Mouse (Mus musculus) retina, embryonic 14.5 days (tissue): ENCODE results near the gene Ggact.

Source experiments
- DNase-seq: peaks from one replicate; pipeline ENCODE4 v3.0.0-alpha.2; 2015; ENCODE audit warnings: low spot score

Gene Ggact

DNA sequence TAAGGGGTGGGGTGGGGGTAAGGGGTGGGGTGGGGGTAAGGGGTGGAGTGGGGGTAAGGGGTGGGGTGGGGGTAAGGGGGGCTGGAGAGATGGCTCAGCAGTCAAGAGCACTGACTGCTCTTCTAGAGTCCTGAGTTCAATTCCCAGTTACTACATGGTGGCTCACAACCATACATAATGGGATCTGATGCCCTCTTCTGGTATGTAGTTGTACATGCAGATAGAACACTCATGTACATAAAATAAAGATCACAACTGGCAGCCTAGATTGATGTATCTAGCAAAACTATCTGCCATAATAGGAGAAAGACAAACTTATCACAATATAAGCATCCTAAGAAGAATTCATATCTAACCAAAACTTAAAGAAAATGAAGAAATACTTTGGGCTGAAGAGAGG lies 15.0 kb downstream of the Ggact start:
- DNase-seq = no peak

DNA sequence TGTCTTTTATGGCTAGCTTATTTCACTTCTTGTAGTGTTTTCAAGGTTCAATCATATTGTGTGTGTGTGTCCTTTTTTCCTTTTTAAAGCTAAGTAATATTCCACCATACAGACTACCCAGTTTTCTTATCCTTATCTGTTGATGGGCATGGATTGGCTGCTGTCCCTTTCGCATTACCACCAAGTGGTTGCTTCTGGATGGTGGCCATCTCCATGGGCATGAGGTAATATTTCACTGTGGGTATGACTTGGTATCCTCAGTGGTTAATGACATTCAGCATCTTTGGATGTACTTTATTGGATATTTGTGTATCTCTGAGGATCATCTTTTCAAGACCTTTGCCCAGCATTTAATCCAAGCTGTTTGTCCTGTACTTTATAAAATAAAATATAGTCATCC lies 17.5 kb downstream of the Ggact start:
- no peak for DNase-seq

DNA sequence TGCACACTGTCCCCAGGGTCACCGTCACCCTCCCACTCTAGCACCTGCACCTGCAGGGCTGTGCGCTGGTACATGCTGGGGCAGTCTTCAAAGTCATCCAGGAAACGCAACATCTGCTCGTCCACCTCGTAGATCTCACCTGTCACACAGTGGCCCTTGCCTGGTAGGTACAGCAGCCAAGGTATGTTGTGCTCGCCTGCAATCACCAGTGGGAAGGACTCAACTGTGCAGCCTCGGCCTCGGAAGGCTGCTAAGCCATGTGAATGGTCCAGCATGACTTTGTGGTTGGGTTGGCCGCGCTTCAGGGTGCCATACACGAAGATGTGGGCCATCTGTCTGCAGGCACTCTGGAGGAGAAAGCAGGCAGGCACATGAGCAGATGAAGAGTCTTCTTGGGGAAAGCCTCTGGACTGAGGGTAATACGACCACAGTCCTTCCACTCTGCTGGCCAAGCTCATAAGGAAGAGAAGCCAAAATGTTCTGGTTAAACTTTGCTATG lies 22.0 kb downstream of the Ggact start:
- no peak for DNase-seq

DNA sequence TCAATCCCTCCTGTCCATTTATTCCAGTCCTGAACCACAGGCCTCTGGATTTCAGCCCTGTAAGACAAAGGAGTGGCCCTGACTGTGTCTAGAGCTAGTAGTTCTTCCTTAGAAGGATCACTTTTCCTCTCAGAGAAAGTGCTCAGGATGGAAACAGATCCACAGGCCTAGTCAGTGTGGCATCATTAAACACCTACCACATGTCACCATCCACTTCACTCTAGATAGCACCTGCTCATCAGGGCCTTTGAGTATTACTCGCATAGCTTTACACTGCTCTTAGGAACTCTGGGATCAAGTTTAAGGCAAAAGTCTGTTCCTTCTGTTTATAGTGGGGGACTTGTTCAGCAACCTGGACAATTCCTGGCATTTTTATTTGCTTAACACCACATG lies 25.1 kb downstream of the Ggact start:
- no peak for DNase-seq

DNA sequence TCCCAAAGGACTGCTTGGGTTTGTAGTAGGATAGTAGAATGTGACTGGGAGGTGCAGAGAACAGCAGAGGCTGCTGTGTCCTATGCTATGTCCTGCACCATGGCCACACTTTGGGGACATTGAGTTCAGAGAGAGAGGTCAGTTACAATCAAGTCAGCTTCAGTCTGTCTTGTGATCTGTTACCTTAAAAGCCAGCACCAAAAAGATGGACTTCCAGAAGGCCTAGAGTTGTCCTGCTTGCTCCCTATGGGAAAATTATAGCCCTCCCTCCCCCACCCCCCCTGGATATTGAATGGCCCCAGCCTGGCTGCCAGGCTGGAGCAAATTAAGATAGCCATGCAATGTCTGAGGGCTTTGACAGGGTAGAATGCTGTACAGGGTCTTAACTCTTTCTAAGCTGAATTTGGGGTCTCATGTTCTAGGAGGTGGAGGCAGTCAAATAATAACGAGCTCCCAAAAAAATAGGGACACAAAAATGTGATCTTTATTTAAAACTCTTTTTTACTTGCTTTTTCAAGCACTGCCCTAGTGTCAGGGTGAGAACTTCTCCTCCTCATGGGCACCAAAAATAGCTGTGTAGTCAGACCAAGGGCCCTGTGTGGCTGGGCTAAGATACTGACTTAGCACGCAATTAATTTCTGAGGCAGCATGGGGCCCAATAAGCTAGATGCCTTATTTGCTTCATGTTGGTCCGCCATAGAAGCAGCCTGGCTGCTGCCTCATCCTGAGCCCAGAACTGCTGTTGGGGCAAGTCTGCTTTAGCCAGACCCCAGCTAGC lies 25.7 kb downstream of the Ggact start:
- DNase-seq = no peak

DNA sequence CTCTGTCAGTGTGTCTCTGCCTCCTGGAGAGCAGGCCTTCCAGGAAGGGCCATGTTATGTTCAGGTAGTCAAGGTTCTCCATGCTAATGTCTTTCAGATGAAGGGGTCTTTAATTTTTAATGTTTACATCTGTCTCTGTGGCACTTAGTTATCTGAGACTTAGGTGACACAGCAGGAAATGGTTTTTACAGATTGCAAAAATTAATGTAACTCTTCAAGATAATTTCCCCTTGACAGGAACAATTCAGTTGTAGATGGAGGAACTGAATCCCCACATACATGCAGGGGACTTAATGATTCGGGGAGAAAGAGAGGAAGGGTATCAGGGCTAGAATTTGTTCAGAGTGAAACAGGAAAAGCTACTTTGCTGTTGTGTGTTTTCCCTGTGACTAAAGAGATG lies 26.3 kb downstream of the Ggact start:
- no peak for DNase-seq

DNA sequence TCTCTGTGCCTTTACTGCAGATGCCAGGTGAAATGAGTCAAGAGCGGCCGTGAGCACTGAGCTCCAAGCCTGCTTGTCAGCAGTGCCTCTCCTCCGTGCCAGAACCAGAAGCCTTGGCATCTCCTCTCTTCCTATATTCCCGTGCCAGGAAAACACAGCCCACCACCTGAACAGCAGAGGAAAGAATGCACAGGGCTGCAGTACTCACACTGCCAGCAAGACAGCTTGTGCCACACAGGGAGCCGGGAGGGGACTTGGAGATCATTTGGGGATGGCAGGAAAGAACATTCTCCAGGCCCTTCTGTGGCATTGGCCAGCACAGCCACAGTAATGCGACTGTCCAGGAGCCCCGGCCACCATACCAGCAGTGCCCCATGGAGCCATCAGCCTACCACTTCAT lies 27.7 kb downstream of the Ggact start:
- DNase-seq = no peak

DNA sequence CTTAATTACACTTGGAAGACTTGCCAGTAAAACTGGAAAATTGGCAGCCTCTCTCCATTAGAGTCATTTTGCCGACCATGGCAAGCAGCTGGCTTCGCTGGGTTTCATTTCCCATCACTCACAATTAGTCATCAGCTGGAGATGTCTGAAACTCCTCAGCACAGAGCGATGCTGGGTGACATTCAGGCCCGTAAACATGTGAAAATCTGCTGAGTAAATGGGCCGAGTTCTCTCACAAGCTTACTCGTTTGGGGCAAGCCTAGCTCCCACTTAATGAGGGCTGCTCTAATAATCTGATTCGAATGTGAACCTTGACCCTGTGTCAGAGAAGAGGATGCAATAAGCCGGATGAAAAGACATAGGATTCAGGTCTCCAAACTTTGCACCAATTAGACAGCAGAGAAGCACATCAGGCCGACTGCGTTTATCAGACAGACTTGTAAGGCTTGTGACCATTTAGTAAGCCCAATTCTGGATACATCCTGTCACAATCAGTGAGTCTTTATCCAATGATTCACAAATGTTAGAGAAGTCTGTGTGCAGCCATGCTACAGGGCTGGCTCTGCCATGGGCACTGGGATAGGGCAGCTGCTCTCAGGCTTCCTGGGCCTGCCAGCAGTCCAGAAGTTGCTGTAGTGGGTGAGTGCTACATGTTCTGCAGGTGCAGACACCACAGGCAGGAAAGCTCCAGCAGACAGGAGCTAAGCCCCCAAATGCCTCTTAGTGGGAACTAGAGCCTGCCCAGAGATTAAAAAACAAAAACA lies 29.6 kb downstream of the Ggact start:
- peak; percentile 90 for DNase-seq

DNA sequence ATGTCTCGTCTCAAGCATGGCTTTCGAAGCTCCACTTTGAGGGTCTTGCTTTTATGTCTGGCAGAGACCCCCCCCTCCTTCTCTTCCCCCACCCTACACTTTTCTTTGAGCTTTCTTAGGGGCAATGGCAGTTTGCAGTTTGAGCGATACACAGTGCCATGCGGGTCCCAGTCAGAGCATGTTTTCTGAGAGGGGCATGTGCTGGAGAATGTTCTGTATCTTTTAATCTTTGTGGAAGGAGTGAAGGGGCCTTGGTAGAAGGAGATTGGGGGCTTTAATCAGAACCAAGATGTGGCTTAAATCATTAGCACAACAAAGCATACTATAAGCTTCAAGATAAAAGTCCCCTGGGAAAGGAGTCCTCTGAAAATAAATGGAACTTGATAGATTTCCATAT lies 30.1 kb downstream of the Ggact start:
- no peak for DNase-seq

DNA sequence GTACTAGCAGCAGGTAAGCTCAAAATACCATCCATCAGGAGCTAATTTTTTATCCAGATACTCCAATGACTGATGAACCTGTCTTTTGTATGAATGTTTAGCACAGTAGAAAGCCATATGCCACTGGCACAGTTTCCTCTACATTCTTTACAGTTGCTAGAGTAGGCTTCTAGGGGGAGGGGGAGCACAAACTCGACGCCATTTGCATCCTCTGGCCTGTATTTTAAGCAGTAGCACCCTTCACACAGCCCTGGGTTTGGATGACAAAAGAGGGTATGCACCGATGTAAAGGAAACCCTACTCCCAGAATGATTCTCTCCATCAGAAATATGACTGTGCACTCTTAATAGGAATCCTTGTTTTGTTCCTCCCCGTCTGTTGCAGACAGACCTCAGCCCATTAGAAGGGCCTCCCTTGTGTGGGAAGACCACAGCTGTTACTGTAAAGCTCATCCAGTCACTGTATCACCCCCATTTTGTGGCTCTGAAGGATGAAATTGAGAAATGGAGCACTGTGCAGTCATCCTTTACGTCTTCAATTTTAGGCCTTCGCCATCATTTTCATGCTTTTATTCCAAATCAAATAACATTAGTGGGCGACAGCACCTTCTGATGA lies 30.7 kb downstream of the Ggact start:
- DNase-seq = peak; percentile 59

DNA sequence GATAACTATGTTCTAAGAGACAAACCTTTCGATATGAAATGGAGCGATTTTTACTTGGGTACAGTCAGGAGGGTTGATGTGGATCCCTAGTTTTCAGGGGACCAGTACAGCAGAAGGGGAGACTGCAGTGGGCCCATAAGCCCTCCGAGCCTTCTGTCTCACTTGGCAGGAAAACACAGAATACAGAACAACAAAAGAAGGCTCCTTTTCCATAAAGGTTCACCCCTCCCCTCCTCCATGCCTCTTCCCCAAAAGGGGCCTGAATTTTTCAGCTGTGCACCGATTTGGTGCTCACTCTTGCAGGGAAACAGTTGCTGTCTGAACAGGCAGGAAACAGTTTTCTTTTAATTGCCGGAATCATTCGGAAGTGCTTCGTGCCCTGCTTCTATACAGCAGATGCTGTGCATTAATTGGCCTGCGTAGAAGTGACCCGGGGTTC lies 31.3 kb downstream of the Ggact start:
- DNase-seq = peak; percentile 62

DNA sequence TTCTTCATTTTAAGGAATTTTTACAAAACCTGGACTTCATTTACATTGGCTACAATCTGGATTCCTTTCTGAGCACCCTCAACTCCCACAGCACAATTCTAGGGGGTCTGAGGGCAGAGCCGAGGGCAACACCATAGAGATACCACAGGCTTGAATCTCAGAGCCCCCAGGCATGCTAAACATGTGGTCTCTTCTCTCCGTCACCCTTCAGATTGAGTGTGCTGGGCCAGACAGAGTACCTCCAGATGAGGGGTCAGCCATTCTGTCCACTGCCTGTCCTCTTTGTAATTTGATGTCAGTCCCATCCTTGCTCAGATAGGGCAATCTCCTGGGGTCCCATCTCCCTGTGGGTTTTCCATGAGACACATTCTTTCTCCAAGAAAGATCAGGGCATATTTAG lies 31.9 kb downstream of the Ggact start:
- no peak for DNase-seq

DNA sequence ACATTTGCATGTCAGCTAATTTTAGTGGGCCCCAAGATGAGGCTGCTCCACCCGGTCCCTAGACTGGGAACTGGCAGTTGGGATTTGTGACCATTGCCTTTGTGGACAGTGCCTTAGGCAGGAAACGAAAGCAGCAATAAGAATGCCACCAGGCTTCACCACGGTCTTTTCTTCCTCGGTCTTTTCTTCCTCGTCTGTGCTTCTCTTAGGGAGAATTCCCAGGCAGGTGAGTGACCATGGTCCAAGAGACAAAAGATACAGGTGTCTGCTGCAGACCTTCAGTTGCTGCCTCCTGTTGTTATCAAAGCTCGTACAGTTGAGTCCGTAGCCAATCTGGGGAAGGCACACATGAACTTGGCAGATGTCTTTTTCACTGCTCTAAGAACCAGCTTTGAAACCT lies 33.3 kb downstream of the Ggact start:
- DNase-seq = no peak

DNA sequence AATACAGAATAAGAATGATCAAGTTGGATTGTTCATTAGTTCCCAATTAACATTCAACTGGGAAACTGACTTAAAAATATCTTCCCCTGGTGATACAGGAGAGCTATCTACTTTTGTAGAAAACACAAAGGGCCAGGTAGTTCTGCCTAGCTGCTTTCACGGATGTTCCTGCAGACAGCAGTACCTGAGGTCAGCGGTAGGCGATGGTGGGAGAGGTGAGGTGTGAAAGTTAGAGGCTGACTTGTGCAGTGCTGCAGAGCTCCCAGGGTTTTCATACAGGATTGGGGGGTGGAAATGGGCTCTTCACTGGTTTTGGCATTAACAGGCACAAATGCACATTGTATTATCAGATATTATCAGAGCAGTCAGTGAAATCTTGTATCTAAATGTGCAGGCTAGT lies 35.8 kb downstream of the Ggact start:
- DNase-seq = no peak

DNA sequence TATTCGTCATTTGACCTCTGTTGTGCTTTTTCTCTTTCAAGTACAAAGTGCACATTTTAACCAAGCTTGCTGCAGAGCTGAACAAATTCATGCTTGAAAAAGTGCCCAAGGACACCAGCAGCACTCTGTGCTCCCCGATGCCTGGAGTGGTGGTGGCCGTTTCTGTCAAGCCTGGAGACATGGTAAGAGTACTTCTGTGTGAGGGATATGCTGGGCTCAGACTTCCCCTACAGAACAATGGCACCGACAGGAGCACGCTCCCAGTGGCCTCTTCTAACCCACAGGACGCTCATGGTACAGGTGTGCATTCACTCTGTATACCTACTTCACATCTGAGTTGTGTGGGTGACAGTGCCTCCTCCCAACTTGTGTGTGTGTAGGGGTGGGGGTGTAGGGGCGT lies 36.8 kb downstream of the Ggact start:
- DNase-seq = no peak

DNA sequence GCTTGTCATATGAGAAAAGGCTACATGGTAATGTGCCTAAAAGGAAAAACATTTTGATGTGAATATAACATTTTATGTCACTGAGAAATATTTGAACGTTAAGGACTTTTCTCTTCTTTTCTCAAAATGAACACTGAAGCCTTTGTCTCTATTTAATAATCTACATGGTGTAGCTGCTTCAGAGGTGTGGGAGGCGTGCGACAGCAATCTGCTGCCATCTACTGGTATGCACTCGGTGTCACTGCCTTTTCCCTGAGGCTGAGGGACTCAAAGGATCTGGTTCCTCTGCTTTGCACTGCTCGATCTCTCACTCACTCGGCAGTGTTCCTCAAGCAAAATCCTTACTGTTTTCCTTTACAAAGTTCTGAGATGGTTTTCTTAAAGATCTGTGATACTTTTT lies 37.4 kb downstream of the Ggact start:
- peak; percentile 93 for DNase-seq

DNA sequence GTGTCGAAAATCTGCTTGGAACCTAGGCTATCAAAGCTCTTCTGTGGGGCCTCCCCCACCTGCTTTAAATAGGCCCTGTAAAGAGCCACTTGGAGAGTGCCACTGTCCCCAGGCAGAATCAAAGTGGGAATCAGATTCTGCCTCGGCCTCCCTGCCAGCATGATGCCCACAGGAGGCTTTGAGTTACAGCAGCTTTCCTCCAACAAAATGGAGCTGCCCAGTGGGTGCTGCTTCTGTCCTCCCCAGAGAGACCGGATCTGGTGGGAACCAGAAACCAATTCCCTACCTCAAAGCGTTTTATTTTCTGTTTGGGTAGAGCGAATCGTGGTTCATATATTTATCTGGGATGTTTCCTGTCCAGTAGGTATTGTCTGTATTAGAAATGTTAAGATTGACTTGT lies 37.9 kb downstream of the Ggact start:
- DNase-seq = no peak

DNA sequence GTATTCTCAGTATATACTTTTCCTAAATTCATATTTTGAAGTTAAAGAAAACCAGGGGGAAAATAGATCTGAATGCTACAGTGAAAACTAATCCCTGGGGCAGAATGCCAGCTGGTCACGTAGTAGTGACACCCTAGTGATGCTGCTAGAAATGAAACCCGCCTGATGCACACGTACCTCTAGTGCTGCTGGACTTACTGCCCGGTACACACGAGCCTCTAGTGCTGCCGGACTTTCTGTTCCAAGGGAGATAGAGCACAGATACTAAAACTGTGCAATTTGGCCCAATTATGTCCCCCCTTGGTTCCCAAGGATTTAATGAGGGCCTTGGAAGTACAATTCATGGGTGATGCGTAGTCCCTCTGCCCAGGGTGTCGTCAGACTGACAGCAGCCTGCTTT lies 38.5 kb downstream of the Ggact start:
- DNase-seq = peak; percentile 29

DNA sequence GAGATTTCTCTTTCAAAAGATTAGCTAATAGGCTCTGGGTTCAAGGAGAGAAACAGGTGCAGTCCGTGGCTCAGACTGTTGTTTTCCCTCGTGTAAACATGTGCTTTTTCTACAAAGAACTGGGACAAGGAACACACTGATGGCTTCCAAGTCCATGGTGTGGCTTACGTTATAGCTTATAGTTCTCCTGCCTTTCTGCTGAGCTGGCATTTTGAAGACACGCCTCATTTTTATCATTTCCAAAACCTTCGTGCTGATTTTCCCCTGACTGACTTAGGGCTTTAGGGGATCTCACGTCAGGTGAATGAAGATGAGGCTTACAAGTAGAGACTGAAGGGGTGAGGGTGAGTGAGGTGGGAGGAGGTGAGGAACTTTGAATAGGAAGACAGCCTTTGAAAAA lies 40.9 kb downstream of the Ggact start:
- no peak for DNase-seq

DNA sequence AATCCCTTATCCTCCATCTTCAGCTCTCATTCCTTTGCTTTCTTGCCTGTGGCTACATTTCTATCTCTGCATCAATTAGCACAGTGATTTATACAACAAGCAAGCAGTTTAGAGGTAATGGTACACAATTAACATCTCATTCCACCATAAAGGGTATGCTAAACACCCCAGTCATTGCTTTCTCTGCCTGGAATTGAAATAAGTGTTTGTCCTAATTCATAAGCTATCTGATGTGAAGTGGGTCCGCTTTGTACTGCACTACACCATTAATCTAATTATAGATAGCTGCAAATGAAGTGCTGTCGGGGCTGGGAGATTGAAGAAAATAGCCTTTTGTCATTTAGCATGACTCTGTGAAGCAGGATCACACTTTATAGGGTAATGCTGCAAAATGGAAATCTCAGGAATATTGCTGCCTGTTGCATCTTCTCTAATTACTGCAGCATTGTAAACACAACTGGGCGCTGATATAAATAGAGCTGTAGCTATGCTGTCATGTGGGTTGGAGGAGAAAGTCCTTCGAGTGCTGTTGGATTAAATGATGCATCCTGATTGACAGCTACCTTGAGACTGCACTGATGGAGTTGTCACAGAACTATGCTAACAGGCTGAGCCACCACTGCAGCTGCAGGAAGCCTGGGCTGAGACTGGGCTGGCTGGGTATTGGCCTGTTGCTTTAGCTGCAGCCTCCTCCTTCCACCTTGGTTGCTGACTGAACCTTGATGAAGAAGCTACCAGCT lies 41.5 kb downstream of the Ggact start:
- peak; percentile 72 for DNase-seq

DNA sequence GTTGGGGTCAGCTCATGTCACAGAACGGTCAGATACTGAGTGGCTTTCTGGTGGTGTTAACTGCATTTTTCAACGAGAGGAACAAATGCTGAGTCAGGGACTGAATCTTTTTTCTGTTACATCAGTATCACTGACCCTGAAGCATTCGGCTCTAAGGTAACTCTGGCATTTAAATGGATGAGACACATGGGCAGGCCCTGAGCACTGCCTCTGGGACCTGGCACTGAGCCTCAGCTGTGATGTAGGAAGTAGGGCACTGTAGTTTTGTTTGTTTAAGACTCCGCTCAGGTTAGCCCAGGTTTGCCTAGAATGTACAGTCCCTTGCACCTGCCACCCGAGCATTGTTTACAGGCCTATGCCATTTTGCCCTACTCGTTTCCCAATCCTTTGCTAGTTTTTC lies 43.7 kb downstream of the Ggact start:
- no peak for DNase-seq

DNA sequence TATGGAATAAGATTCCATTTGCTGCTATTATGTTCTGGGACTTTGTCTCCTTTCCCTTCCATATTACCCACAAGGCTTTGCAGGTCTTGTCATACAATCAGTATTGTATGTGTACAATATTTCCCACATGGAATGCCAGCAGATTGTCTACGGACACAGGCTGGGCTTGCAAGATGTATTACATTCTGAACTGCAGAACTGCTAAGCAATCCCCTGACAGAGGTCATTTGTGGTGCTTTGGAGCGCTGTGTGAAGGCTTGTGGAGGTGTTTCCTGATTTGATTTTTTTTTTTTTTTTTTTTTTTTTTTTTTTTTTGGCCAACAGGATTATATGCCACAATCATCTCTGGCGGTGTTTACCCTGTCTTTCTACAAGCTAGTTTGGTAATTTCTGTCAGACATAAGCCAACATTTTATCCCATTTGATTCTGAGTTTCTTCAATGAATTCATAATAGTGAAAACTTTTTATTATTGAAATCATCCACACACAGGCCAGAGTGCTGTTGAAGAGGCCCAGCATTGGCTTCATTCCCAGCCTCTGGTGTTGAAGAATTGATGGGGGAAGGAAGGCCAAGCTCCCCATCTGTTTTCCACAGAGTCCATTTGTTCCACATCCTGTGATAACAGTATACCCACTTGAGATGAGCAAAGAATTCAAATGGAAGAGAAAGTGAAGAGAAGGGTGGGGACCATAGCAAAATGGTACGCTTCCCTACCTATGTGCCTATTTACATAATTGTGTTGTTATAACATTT lies 45.8 kb downstream of the Ggact start:
- DNase-seq = no peak
